Mouse (Mus musculus) limb, embryonic 10.5 days (tissue): ENCODE data around the gene Capn15. TPM values are rescaled to one million over a fixed set of nuclear protein-coding genes. Genes with fewer than 3 reads are reported as not detected.
A peak's percentile ranks its signal among the peaks of the same experiment; 100 is the strongest.

Experiments
- DNase-seq: peaks from one replicate; pipeline ENCODE4 v3.0.0-alpha.2; 2017; ENCODE audit warnings: low spot score
- H3K27ac ChIP-seq: fragments of 300-500 bp; sonication (generic); 2 replicates; pipeline ENCODE4 v1.5.1; 2016; ENCODE audit warnings: mild to moderate bottlenecking
- H3K27me3 ChIP-seq: fragments of 300-500 bp; sonication (generic); 2 replicates; pipeline ENCODE4 v1.6.1; 2016; ENCODE audit warnings: low read depth, mild to moderate bottlenecking; ENCODE audit not compliant: poor library complexity, severe bottlenecking
- H3K36me3 ChIP-seq: fragments of 300-500 bp; sonication (generic); 2 replicates; pipeline ENCODE4 v1.6.1; 2016; ENCODE audit warnings: mild to moderate bottlenecking, moderate library complexity
- H3K4me1 ChIP-seq: fragments of 300-500 bp; sonication (generic); 2 replicates; pipeline ENCODE4 v1.6.1; 2016
- H3K4me3 ChIP-seq: fragments of 300-500 bp; sonication (generic); 2 replicates; pipeline ENCODE4 v1.5.1; 2016; ENCODE audit warnings: mild to moderate bottlenecking, moderate library complexity
- H3K9me3 ChIP-seq: fragments of 300-500 bp; sonication (generic); replicated peaks from 2 replicates; pipeline ENCODE4 v1.6.1; 2016; ENCODE audit warnings: mild to moderate bottlenecking
- WGBS: fragments of 180-500 bp; shearing (Covaris S2); methylation state at CpG from one replicate; pipeline ENCODE4 v1.1.7; 2016; 5-methylcytosine and 5-hydroxymethylcytosine counted together
- polyA plus RNA-seq: library from polyadenylated mRNA; unstranded; fragments of >200 nt; fragmentation: Nextera tagmentation; extraction: Ambion mirVana; gene quantifications from 2 replicates; pipeline ENCODE4 v1.2.1, GENCODE M21; 2016

The Capn15 gene
- polyA plus RNA-seq, 1 experiment from 2014 or later = 38.7 TPM

DNA sequence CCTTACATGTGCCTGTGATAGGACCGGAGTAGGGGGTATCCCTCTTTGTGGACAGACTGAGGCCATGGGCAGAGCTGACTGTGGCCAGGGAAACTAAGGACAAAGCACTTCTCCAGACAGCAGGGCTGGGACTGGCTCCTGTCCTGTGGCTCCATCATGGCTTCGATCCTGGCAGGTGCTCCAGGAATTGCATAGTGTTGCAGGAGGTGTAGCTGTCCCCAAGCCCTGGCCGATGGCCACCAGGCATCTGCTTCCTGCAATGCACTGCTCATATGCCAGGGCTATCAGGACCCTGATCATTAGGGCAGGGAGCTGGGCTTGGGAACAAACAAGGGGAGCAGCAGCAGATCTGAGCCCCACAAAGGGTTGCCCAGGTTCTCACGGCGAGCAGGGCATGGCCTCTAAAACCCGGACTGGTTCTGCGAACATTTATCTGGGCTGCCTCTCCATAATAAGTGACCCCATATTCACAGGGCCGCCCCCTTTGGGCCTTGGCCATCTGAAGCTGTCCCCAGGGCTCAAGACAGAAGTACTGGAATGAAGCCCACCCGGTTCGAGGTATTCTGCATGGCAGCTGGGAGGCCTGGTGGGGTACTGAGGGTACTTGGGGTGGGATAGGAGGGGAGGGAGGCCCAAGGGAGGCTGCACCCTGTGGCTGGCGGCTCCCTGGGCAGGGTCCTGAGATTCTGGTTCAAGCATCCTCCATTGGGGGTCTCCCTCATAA, 26.7 kb downstream of the Capn15 start:
- Histone ChIP-seq H3K9me3 (no peaks in the 10 kb centered on the region), H3K27me3 (peaks cover 10% of the 10 kb centered on the region), H3K36me3 (peaks cover 68% of the 10 kb centered on the region), H3K27ac (no peak overlapping the region), H3K4me1 (peaks cover 7% of the 10 kb centered on the region), H3K4me3 (no peak overlapping the region)
- no peak for DNase-seq
- 94% methylated on average over 11 of the region's 11 CpGs for WGBS

DNA sequence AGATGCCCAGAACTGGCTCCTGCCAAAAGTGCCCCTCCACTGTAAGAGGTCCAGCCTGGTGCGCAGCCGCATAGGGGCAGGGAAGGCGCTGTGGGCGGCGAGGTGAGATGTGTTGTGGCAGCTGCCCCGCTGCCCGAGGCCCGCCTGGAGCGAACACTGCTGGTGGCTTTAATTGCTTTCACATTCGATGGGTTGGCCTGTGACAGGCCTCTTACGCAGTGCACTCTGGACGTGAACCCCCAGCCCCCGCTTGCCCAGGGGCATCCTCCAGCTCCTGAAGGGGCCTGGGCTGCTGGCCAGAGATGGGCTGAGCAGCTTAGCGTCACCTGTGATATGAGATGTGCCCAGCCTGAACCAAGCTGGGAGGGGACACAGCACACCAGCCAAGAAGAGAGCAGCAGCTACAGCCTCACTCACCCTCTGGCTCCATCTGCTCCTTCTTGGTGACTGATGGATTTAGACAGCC, 28.0 kb downstream of the Capn15 start:
- no peak for DNase-seq
- H3K9me3 ChIP-seq = no peaks in the 10 kb centered on the region
- H3K4me1 ChIP-seq = peaks cover 7% of the 10 kb centered on the region
- peaks cover 54% of the 10 kb centered on the region for H3K36me3 ChIP-seq
- 90% methylated on average over 14 of the region's 14 CpGs for WGBS
- H3K4me3 ChIP-seq = no peak overlapping the region
- peaks cover 23% of the 10 kb centered on the region for H3K27me3 ChIP-seq
- no peak overlapping the region for H3K27ac ChIP-seq

DNA sequence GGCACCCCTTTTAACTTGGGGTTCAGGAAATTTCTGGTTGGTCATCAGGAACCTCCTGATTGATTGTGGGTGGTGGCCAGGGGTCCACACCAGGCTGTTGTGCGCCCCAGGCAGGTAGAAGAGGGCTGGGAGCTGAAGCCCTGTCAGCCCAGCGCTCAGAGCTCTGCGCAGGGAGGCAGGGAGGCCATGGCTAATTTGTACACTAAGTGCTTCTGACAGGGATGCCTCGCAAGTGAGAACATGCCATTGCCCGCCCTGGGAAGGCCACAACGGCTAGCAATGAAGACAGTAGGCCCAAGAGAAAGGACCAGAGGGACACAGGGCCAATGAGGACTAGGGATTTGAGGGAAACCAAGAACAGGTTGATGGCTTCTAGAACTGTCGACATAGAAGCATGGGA, 29.0 kb downstream of the Capn15 start:
- Histone ChIP-seq H3K36me3 (peaks cover 45% of the 10 kb centered on the region), H3K27ac (no peak overlapping the region), H3K27me3 (peaks cover 33% of the 10 kb centered on the region), H3K9me3 (no peaks in the 10 kb centered on the region), H3K4me3 (no peak overlapping the region), H3K4me1 (peaks cover 11% of the 10 kb centered on the region)
- WGBS = 80% methylated on average over 7 of the region's 7 CpGs
- no peak for DNase-seq

DNA sequence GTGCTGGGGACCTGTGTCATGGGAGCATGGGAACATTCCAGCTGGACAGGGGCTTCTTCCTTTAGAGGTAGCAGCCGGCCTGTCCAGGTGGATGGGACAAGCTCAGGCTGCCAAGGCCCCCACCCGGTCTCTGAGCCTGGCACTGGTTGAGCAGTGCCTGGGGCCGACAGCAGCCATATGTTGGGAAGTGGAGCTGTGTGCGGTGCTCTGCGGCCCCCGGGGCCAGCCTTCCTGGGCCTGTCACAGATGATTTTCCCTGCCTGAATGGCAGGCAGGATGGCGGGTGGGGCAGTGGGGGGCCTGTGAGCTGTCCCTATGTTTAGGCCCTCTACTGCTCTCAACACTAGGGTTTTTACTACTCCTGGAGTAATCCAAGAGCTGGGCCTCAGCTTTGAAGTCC, 29.4 kb downstream of the Capn15 start:
- DNase-seq = no peak
- 82% methylated on average over 7 of the region's 7 CpGs for WGBS
- Histone ChIP-seq H3K4me3 (no peak overlapping the region), H3K27me3 (peaks cover 37% of the 10 kb centered on the region), H3K4me1 (peaks cover 15% of the 10 kb centered on the region), H3K36me3 (peaks cover 40% of the 10 kb centered on the region), H3K9me3 (no peaks in the 10 kb centered on the region), H3K27ac (no peak overlapping the region)

DNA sequence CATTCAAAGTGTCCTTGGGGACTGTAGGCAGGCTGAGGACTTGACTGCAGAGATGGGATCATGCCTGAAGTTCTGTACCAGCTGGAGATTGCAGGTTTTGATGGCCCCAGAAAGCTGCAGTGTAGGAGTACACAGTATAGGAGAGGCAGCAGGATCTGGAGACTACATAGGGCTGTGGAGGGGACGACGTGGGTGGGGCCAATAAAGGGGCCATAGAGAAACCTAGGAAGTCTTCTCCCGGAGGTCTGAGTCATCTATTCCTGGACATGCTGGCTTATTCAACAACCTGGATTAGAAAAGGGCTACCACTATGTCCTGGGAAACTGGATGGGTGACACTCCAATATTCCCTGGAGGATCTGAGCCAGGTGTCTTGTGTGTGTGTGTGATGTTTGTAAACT, 29.9 kb downstream of the Capn15 start:
- DNase-seq = no peak
- H3K27ac ChIP-seq = no peak overlapping the region
- WGBS = 60% methylated on average over 3 of the region's 3 CpGs

DNA sequence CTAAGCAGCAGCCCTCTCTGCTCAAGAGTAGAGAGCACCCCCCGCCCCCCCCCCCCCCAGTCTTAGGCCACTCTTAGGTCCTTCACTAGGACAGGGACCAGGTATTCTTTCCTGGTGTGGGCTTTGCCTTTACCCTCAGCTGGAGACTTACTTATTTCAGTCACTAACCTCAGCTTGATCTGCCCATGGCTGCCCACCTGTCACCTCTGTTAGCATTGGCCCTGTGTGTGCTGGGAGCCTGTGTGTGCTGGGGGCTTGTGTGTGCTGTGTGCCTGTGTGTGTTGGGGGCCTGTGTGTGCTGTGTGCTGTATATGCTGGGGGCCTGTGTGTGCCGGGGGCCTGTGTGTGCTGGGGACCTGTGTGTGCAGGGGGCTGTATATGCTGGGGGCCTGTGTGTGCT, 30.9 kb downstream of the Capn15 start:
- Histone ChIP-seq H3K4me3 (no peak overlapping the region), H3K27ac (no peak overlapping the region), H3K9me3 (no peaks in the 10 kb centered on the region), H3K36me3 (peaks cover 25% of the 10 kb centered on the region), H3K4me1 (peaks cover 26% of the 10 kb centered on the region), H3K27me3 (peaks cover 52% of the 10 kb centered on the region)
- DNase-seq = no peak
- WGBS = 86% methylated on average over 2 of the region's 2 CpGs

More for the DNA sequence above, 29.9 kb downstream of the Capn15 start:
- Histone ChIP-seq H3K36me3 (peaks cover 36% of the 10 kb centered on the region), H3K9me3 (no peaks in the 10 kb centered on the region), H3K27me3 (peaks cover 42% of the 10 kb centered on the region), H3K4me3 (no peak overlapping the region), H3K4me1 (peaks cover 20% of the 10 kb centered on the region)

DNA sequence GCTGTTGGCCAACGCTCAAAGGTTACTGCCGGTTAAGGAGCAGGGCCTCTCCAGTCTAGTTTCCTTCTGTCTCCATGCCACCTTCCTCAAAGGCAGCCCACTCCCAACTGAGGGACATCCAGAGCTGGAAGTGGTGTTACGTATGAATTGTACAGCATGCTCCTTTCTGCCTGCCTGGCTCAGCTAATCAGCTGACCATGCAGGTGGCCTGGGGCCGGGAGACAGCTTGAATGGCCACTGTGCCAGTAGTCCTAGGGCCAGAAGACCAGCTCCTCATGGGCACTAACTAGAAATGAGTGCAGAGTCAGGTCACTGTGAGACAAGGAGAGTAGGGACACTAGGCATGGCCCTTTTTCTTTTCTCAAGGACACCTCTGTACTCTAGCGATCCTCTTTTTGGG, 32.4 kb downstream of the Capn15 start:
- H3K27me3 ChIP-seq = peaks cover 55% of the 10 kb centered on the region
- H3K4me1 ChIP-seq = peaks cover 26% of the 10 kb centered on the region
- H3K4me3 ChIP-seq = no peak overlapping the region
- H3K36me3 ChIP-seq = peaks cover 10% of the 10 kb centered on the region
- no peak overlapping the region for H3K27ac ChIP-seq
- WGBS = 80% methylated on average over 5 of the region's 5 CpGs
- DNase-seq = no peak
- no peaks in the 10 kb centered on the region for H3K9me3 ChIP-seq

DNA sequence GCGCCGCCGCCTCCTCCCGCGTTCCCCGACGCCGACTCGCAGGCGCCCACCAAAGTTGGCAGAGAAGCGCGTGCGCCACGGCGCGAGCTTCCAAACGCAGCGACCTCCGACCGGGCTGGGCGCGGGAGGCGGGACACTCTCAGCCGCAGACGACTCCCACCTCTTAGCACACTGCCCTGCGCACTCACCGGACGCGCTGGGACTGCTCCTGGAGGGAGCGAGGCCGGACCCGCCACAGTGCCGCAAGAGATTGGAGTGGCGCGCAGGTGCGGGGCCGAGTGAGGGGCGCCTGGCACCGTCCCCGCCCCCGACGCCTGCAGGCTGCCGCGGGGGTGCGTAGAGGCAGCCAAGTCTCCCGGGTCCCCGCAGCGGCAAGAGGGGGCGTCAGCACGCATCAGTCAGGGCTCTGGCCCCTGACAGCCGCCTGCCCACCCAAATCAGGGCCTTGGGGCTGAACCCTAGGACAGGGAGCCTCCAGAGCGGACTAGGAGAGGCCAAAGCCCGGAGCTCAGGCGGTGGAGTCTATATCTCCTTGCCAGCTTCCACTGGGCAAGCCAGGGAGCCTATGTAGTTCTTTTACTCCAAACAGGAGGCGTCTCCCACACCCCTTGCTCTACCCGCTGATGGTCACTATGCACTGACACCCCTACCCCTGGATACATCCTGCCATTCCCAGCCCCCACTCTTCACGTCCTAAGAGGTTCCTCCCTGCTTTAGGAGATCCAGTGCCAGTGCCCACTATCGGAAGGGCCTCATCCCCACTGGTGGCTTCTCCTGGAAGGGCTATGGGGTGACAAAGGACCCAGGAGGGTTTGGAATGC, 33.6 kb downstream of the Capn15 start, which contains the start of gene A930017K11Rik:
A930017K11Rik (minus strand) TSS at position 763 of the 821 bp plus-strand sequence.
- H3K27me3 ChIP-seq = peaks cover 57% of the 10 kb centered on the region
- no peaks in the 10 kb centered on the region for H3K9me3 ChIP-seq
- peak within 1 kb of the TSS; percentile 39 for H3K27ac ChIP-seq
- no peaks in the 10 kb centered on the region for H3K36me3 ChIP-seq
- H3K4me1 ChIP-seq = peaks cover 21% of the 10 kb centered on the region
- peak within 1 kb of the TSS; percentile 53 for H3K4me3 ChIP-seq
- WGBS = 1% methylated on average over 58 of the region's 58 CpGs
- DNase-seq = peak; percentile 60

DNA sequence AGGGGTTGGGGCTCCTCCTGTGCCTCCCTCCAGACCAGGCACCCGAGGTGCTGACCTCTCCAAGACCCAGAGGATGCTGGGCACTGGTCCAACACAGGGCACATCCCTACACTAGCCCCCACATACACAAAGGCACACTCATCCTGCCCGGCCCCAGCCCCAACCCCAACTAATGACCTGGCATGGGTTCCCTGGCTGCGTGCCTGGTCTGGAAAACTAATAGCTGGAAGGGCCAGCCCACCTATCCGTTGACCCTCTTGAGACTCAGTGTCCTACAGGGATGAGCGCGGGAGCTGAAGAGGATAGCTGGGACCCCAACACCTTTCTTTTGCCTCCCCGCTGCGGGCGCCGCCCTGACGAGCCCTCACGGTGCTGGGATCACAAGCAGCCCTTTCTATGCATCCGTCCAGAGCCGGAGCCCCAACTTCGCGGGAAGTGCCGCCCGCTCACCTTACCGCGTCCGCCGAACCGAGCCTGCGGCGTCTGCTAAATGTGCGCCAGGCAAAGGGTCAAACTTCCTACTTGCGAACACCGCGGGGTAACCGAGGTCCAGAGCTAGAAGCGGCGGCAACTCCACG, 34.3 kb downstream of the Capn15 start:
- Histone ChIP-seq H3K9me3 (no peaks in the 10 kb centered on the region), H3K36me3 (no peaks in the 10 kb centered on the region), H3K27ac (peak overlapping the region; percentile 39), H3K27me3 (peaks cover 57% of the 10 kb centered on the region), H3K4me1 (peaks cover 21% of the 10 kb centered on the region), H3K4me3 (peak overlapping the region; percentile 53)
- WGBS = under 1% methylated on average over 33 of the region's 33 CpGs
- no peak for DNase-seq

DNA sequence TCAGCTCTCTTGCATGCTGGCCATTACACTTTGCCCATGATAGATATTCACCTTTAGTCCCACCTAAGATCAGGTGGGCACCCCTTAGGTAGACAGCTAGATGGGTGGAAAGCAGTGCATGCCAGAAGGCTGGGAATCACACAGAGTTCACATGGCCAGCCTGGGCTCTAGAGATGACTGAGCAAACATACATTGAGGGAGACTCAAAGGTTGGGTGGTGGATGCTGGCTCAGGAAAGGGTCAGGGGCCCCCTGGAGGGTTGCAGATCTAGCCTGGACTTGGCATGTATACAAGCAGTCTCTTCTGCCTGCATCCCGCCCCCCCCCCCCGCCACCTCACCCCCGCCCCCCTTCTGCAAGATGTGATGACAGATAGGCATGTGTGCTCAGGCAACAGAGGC, 34.9 kb downstream of the Capn15 start:
- peak overlapping the region; percentile 53 for H3K4me3 ChIP-seq
- H3K27ac ChIP-seq = no peak overlapping the region
- peaks cover 57% of the 10 kb centered on the region for H3K27me3 ChIP-seq
- H3K9me3 ChIP-seq = no peaks in the 10 kb centered on the region
- peaks cover 24% of the 10 kb centered on the region for H3K4me1 ChIP-seq
- H3K36me3 ChIP-seq = no peaks in the 10 kb centered on the region
- DNase-seq = no peak
- 13% methylated on average over 3 of the region's 3 CpGs for WGBS

DNA sequence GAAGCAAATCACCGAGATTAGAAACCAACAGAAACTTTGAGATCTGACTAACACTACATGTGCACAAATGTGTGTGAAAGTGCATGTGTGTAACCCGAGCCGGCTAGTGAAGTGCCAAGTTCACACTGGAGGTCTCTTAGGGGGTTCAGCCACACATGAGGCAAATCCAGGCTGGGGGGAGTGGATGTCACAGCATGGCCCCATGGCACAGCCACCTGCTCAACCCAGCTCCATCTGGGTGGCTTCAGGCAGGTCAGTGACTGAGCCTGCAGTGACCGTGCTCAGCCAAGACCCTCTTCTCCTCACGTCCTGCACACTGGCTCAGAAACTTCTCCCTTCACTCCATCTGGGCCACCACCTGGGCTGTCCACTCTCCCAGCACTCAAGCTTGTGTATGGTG, 35.6 kb downstream of the Capn15 start:
- H3K4me3 ChIP-seq = no peak overlapping the region
- H3K27ac ChIP-seq = no peak overlapping the region
- no peak for DNase-seq
- WGBS = 78% methylated on average over 5 of the region's 5 CpGs
- peaks cover 57% of the 10 kb centered on the region for H3K27me3 ChIP-seq
- H3K4me1 ChIP-seq = peaks cover 29% of the 10 kb centered on the region
- H3K36me3 ChIP-seq = no peaks in the 10 kb centered on the region
- no peaks in the 10 kb centered on the region for H3K9me3 ChIP-seq

DNA sequence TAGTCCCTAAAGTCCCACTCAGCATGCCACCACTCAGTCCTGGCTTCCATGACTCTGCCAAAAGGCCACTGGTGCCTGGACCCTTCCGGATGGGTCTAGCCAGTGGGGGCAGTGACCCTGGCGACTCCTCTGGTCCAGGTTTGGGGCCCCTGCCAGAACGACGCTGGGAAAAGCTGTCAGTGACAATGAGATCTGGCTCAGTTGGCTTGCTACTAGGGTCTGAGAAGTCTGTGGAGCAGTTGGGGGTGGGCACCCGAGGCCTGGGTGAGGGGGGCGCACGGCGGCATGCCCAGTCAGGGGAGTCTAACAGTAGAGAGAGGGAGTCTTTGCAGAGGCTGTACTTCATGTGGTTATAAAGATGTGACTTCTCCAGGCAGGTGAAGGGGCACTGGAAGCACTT, 37.5 kb downstream of the Capn15 start:
- WGBS = 80% methylated on average over 8 of the region's 8 CpGs
- Histone ChIP-seq H3K4me3 (no peak overlapping the region), H3K9me3 (no peaks in the 10 kb centered on the region), H3K36me3 (no peaks in the 10 kb centered on the region), H3K27ac (no peak overlapping the region), H3K27me3 (peaks cover 38% of the 10 kb centered on the region), H3K4me1 (peaks cover 31% of the 10 kb centered on the region)
- DNase-seq = no peak

DNA sequence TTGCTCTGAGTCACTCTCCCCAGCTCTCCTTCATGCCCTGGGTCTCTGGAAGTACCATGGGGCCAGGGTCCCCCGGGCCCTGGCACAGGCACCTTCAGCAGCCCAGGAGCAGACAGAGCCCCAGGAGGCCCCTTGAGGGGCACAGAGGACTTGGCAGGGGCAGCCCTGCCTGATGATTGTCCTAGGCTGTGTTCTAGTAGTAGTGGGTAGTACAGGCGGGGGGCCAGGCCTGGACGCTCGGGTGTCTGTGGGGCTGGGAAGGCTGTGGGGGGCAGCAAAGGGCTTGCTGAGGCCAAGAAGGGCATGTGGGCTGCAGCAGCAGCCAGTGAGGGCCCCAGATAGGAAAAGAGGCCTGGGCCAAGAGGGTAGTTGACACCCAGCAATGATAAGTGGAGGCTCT, 38.0 kb downstream of the Capn15 start:
- H3K4me3 ChIP-seq = no peak overlapping the region
- WGBS = 87% methylated on average over 4 of the region's 4 CpGs
- H3K27ac ChIP-seq = peak overlapping the region; percentile 50; the same call in 1 of the 2 replicates

More for the DNA sequence above, 38.0 kb downstream of the Capn15 start:
- H3K36me3 ChIP-seq = no peaks in the 10 kb centered on the region
- H3K27me3 ChIP-seq = peaks cover 33% of the 10 kb centered on the region
- no peak for DNase-seq
- H3K9me3 ChIP-seq = no peaks in the 10 kb centered on the region
- H3K4me1 ChIP-seq = peaks cover 33% of the 10 kb centered on the region
